Mouse (Mus musculus): ENCODE data around the gene Stag3. TPM values are rescaled to one million over a fixed set of nuclear protein-coding genes. Genes with fewer than 3 reads are reported as not detected.

The Stag3 gene
- polyA plus RNA-seq (2012; rRNA removed), result 0.50 and 0.75 TPM in 2 replicates

GRCm38 (mm10) chr5:138279585-138280424 is at the start of gene Stag3, which contains the start of the genes Gm43720 and Gpc2:
Stag3 (plus strand) TSS chr5:138280240.
Gm43720 (minus strand) TSS chr5:138279958.
Gpc2 (minus strand) TSS chr5:138280005.

DNA sequence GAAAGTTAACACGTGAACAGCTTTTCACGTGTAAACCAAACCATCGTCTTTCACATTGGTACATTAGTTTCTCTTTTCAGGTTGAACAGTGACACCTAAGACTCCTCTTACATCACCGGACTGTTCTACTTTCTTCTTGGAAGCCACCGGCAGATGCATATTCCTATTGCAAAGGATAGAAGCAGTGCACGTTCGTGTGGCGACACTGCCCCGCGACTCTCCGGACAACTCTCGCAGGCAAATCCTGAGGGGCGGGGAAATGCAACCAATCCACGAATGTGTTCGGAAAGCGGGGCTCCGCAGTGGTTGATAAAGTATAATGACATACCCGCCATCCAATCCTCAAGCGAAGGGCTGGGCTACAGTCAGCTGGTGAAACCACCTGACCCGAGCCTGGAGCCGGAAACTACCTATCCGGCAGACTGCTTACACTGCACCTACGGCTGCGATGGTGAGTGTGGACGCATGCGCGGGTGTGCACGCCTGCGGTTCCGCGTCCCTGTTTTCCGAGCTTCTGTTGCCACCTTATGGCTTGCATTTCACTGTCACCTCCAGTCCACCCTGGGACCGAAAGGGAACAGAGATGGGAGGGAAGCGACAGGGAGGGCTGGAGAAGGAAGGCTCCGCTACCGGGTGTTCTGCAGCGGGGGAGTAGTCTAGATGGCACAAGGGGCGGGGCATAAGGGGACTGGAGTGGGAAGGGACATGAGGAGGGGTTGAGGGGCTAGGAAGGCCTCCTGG is 24.5 kb upstream of the Stag3 start, which contains the start of gene Lamtor4:
Gene Lamtor4 (plus strand): TSS at position 130 of the 741 bp plus-strand sequence.

DNA sequence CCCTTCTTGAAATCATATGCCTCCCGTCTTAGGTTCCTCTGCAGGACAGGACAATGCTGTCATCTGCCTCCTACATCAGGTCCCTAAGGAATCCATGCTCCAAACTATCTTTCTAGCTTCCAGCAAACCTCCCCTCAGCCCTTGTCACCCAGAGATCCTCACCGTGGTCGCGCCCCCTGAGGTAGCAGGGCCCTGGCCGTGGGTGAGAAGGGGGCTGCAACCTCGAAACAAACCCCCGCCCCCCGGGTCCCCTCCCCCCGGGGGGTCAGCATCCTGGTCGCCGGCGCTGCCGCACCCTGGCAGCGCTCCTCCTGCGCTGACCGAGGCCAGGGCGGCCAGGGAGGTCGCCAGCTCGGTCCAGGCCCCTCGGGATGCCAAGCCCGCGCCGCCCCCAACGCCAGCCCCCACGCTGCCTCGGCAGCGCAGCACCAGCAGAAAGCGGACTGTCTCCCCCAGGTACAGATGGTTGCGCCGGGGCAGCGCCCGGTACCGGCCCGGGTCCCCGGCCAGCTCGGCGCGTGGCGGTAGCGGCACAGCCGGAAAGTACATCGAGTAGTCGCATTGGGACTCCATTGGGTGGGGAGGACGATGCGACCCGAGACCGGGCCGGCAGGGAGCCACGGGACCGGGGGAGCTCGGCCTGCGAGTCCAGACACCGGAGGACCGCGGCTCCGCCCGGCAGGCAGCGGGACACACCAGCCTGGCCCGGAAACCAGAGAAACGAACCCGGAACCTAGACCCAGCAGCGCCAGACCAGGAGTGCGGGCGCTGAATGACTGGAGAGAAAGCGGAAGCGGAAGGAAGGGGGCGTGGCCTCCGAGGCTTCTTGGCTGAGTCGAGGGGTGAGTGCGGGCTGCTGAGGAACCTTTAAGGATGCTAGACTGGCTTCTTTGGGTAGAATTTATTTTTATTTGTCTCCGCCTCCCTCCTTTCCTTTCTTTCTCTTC is 16.5 kb upstream of the Stag3 start, which contains the start of gene BC037034:
Gene BC037034 (minus strand): TSS at position 774 of the 947 bp plus-strand sequence.

DNA sequence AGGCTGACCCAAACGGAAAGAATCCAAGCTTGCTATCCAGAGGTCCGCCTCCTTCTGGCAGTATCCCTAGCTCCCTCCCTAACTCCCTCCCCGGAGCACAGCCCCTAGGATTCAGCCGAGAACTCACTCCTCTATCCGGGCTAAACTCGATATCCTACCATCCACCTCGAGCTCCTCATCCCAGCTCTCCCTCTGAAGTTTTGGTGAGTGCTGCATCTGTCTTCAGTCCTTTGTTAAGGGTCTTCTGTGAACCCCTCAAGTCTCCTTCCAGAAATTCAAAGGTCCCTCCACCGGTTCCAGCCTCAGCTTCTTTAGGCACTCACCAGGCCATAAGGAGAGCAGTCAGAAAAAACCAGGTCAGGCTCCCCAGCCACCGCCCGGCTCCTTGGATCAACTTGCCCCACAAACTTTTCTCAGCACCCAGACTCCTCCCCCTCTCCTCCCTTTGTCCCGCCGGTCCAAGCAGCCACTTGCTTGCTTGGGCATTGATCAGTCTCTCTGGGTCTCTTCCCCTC is 7.6 kb upstream of the Stag3 start, which contains the start of gene Gal3st4:
Gene Gal3st4 (minus strand): TSS at position 432 of the 515 bp plus-strand sequence.

GRCm38 (mm10) chr5:138341661-138342060 is 61.6 kb downstream of the Stag3 start, which contains the start of gene Pvrig:
Pvrig (plus strand) TSS chr5:138341961.

Other genes starting within 250 kb of the Stag3 start
- not detected in 2 replicates for gene Smok3c, start 227.0 kb upstream of the Stag3 start, polyA plus RNA-seq (2012; rRNA removed)
- 3.5 and 4.0 TPM in 2 replicates for gene Zkscan1, start 195.2 kb upstream of the Stag3 start, polyA plus RNA-seq (2012; rRNA removed)
- 5.9 and 6.5 TPM in 2 replicates for gene Zscan21, start 163.3 kb upstream of the Stag3 start, polyA plus RNA-seq (2012; rRNA removed)
- 2.3 and 2.9 TPM in 2 replicates for gene Zfp113, start 124.5 kb upstream of the Stag3 start, polyA plus RNA-seq (2012; rRNA removed)
- gene Cops6, start 119.2 kb upstream of the Stag3 start, polyA plus RNA-seq (2012; rRNA removed), result 61.9 and 65.8 TPM in 2 replicates
- gene Ap4m1, start 108.2 kb upstream of the Stag3 start, polyA plus RNA-seq (2012; rRNA removed), result 24.4 and 31.9 TPM in 2 replicates
- 24.7 and 26.8 TPM in 2 replicates for gene Mcm7, start 107.8 kb upstream of the Stag3 start, polyA plus RNA-seq (2012; rRNA removed)
- gene Taf6, start 92.8 kb upstream of the Stag3 start, polyA plus RNA-seq (2012; rRNA removed), result 39.3 and 55.2 TPM in 2 replicates
- gene Cnpy4, start 92.8 kb upstream of the Stag3 start, polyA plus RNA-seq (2012; rRNA removed), result 2.9 and 3.3 TPM in 2 replicates
- gene Mblac1, start 85.9 kb upstream of the Stag3 start, polyA plus RNA-seq (2012; rRNA removed), result 7.7 and 9.6 TPM in 2 replicates
- gene Nxpe5, start 54.3 kb upstream of the Stag3 start, polyA plus RNA-seq (2012; rRNA removed), result 1.8 and 2.0 TPM in 2 replicates
- 176 and 202 TPM in 2 replicates for gene Lamtor4, start 24.8 kb upstream of the Stag3 start, polyA plus RNA-seq (2012; rRNA removed)
- gene BC037034, start 16.2 kb upstream of the Stag3 start, polyA plus RNA-seq (2012; rRNA removed), result 60.0 and 79.7 TPM in 2 replicates
- 0.52 and 0.76 TPM in 2 replicates for gene Gal3st4, start 7.4 kb upstream of the Stag3 start, polyA plus RNA-seq (2012; rRNA removed)
- gene Gm43720, start 282 bp upstream of the Stag3 start, polyA plus RNA-seq (2012; rRNA removed), result not detected in 2 replicates
- gene Gpc2, start 235 bp upstream of the Stag3 start, polyA plus RNA-seq (2012; rRNA removed), result 2.2 and 3.5 TPM in 2 replicates
- gene Pvrig, start 61.7 kb downstream of the Stag3 start, polyA plus RNA-seq (2012; rRNA removed), result 0.38 TPM in 1 of 2 replicates, not detected in the other
- 1.6 TPM in 2 replicates for gene Zfp157, start 161.2 kb downstream of the Stag3 start, polyA plus RNA-seq (2012; rRNA removed)